Mouse (Mus musculus): ENCODE data around the gene Rap2b. TPM values are rescaled to one million over a fixed set of nuclear protein-coding genes. Genes with fewer than 3 reads are reported as not detected.
A peak's percentile ranks its signal among the peaks of the same experiment; 100 is the strongest.

Gene Rap2b
- polyA plus RNA-seq, 1 experiment from 2014 or later = 11.0 TPM

DNA sequence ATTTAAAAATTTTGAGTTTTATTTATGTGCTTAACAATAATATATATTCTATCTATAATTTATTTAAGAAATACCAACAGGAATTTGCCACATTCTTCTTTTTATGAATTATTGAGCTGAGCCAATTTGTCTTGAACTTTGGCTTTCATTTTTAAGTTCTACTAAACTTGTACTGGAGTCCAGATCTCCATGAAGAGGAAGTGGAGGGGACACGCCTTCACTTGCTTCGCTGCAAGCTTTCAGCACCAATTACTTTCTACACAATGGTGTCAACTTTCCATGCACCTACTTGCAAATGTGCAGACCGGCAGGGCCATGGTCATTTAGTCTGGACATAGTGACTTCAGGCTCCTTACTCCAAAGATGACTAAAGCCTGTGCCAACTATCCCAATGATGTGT lies 32.1 kb downstream of the Rap2b start:
- no peaks in the 10 kb centered on the region for H3K27me3 ChIP-seq (replicated peaks)
- no peaks in the 10 kb centered on the region for H3K9me3 ChIP-seq
- H3K27ac ChIP-seq = no peak overlapping the region
- ATAC-seq (replicated peaks) = no peak
- no peak overlapping the region for H3K9ac ChIP-seq
- WGBS = 72% methylated on average over 3 of the region's 3 CpGs
- H3K36me3 ChIP-seq (replicated peaks) = no peaks in the 10 kb centered on the region
- no peak overlapping the region for H3K4me2 ChIP-seq
- no peak overlapping the region for H3K4me3 ChIP-seq
- H3K4me1 ChIP-seq = peaks cover 7% of the 10 kb centered on the region

DNA sequence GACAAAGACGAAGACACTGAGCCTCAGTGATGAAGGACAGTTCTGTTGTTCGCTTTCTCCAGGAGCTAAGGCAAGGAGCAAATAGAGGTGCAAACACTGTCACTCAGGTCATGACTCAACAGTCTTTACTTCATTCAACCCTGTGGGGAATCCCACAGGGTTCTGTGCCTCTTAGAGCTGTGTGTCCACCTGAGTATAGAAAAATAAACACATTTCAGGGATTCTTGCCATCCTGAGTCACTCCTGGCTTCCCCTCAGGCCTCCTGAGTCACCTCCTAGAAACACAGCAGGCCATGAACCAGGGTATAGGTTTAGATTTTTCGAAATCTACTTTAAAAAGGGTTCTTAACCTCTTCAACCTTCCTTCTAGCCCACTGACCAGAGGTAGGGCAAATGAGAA lies 33.9 kb downstream of the Rap2b start:
- Histone ChIP-seq H3K27me3 (replicated peaks) (no peaks in the 10 kb centered on the region), H3K9me3 (no peaks in the 10 kb centered on the region), H3K9ac (no peak overlapping the region), H3K36me3 (replicated peaks) (no peaks in the 10 kb centered on the region), H3K4me2 (no peak overlapping the region), H3K4me1 (peaks cover 7% of the 10 kb centered on the region), H3K4me3 (no peak overlapping the region), H3K27ac (no peak overlapping the region)
- WGBS = 90% methylated on average over 3 of the region's 3 CpGs
- ATAC-seq (replicated peaks) = no peak

DNA sequence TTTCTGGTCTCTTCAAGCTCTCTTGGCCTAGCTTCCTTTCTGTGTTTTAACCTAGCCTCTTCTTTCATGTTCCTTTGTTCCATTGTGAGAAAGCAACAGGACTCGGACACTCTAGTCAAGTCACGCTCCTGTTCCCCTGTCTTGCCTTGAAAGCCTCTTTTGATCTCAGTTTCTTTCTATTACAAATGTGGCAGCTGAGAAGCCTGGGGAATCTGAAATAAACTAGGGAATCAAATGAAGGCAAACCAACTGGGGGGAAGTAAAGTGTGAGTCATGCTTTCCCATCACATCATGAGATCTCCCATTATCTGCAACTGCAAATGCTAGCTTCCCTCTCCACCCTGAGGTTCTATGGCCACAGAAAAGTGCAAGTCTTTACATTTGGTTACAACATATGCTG lies 35.3 kb downstream of the Rap2b start:
- Histone ChIP-seq H3K36me3 (replicated peaks) (no peaks in the 10 kb centered on the region), H3K4me3 (no peak overlapping the region), H3K27me3 (replicated peaks) (no peaks in the 10 kb centered on the region), H3K27ac (no peak overlapping the region), H3K4me1 (peaks cover 7% of the 10 kb centered on the region), H3K4me2 (no peak overlapping the region), H3K9me3 (no peaks in the 10 kb centered on the region), H3K9ac (no peak overlapping the region)
- 16% methylated on average over 2 of the region's 2 CpGs for WGBS
- peak; percentile 53 for ATAC-seq (replicated peaks)

DNA sequence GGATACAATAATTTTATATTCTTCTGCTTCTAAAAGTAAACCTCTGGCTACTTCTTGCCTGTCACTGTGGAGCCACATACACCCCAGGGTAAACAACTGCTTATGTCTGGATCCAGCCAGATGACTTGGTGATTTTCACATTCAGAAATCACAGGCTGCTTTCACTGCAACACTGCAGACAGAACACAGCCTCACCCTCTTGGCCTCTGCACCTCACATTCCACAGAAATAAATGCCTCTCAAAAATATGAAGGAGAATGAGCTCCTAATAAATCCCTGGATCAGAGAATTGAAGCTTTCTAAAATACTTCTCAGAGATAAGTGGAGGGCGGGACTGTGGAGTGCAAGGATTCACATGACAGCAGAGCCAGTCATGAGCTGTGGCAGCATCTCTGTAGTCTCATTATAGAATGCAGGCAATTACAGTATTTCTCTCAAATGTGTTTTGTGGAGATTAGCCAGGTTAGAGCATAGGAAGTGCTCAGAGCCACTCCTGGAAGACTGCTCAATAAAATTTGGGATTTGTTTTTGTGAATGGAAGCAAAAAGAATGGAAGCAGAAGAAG lies 39.5 kb downstream of the Rap2b start:
- Histone ChIP-seq H3K27ac (no peak overlapping the region), H3K36me3 (replicated peaks) (no peaks in the 10 kb centered on the region), H3K9me3 (no peaks in the 10 kb centered on the region), H3K9ac (no peak overlapping the region), H3K27me3 (replicated peaks) (no peaks in the 10 kb centered on the region), H3K4me1 (peaks cover 7% of the 10 kb centered on the region), H3K4me2 (no peak overlapping the region), H3K4me3 (no peak overlapping the region)
- 59% methylated on average over 1 of the region's 1 CpGs for WGBS
- peak; percentile 76 for ATAC-seq (replicated peaks)

DNA sequence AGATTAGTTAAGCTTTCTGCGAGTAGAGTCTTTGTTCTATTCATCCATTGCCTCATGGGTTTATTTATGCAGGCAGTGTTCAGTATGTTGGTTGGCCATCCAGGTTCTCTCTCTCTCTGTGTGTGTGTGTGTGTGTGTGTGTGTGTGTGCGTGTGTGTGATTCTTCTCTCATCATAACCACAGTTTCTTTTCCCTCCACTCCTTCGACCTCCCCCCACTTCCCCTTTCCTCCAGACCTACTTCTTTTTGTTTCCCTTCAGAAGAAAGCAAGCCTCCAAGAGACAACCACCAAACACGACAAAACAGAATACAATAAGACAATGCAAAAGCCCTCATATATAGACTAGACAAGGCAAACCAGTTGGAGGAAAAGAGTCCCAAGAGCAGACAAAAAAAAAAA lies 45.5 kb downstream of the Rap2b start:
- no peaks in the 10 kb centered on the region for H3K36me3 ChIP-seq (replicated peaks)
- H3K27ac ChIP-seq = no peak overlapping the region
- H3K4me2 ChIP-seq = no peak overlapping the region
- H3K4me3 ChIP-seq = no peak overlapping the region
- H3K27me3 ChIP-seq (replicated peaks) = no peaks in the 10 kb centered on the region
- no peak overlapping the region for H3K9ac ChIP-seq
- 77% methylated on average over 4 of the region's 4 CpGs for WGBS
- H3K4me1 ChIP-seq = no peaks in the 10 kb centered on the region
- no peak for ATAC-seq (replicated peaks)
- H3K9me3 ChIP-seq = no peaks in the 10 kb centered on the region

DNA sequence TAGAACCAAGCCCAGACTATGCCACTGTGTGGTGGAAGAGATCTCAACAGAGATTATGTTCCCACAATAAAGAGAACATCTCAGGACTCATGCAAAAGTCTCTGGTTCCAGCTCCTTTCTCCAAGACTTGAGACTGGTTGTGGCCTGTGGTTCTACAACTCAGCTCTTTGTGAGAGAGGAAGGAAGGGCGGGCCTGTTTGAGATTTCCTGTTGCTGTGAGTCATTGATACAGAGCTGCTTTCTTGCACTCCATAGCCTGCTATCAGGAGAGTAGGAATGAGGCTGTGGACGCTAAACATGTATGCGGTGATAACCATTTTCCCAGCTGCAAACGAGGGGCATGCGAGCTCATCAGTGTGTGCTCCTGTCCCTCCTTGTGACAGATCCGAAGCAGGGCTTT lies 48.2 kb downstream of the Rap2b start:
- ATAC-seq (replicated peaks) = no peak
- WGBS = 92% methylated on average over 6 of the region's 6 CpGs
- Histone ChIP-seq H3K4me2 (no peak overlapping the region), H3K4me3 (no peak overlapping the region), H3K9me3 (no peaks in the 10 kb centered on the region), H3K9ac (no peak overlapping the region), H3K27ac (no peak overlapping the region), H3K4me1 (no peaks in the 10 kb centered on the region), H3K36me3 (replicated peaks) (no peaks in the 10 kb centered on the region), H3K27me3 (replicated peaks) (no peaks in the 10 kb centered on the region)

DNA sequence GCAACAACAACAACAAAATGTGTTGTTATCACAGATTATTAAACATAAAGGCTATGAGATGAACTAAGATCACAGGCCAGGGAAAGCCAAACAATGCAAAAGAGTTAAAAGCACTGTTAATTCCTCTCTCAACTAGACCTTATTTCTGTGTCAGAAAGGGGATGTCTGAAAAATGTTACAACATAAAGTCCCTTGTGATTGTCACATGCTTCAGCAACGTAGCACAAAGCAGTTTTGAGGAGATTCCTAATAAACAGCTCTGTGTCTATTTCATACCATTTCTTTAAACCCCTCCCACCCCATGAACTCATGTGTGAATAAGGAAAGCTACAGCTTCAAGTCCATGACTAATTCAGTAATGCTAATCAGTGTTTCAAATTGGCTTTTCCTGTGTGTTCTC lies 54.4 kb downstream of the Rap2b start:
- no peak overlapping the region for H3K27ac ChIP-seq
- WGBS = 31% methylated on average over 1 of the region's 1 CpGs
- H3K27me3 ChIP-seq (replicated peaks) = no peaks in the 10 kb centered on the region
- H3K9me3 ChIP-seq = no peaks in the 10 kb centered on the region
- H3K9ac ChIP-seq = no peak overlapping the region
- ATAC-seq (replicated peaks) = no peak
- H3K4me1 ChIP-seq = no peaks in the 10 kb centered on the region
- H3K4me2 ChIP-seq = no peak overlapping the region
- H3K36me3 ChIP-seq (replicated peaks) = no peaks in the 10 kb centered on the region
- no peak overlapping the region for H3K4me3 ChIP-seq

Other genes with a start within 250 kb of the Rap2b start
- not detected in 2 replicates for gene B430305J03Rik, start 4.3 kb downstream of the Rap2b start, polyA plus RNA-seq (2015; fragmentation: Nextera tagmentation; extraction: Ambion mirVana)

Data from midbrain, embryonic 15.5 days (tissue).